Mouse (Mus musculus): Measurements from ENCODE around the gene Sorcs1. TPM values are rescaled to one million over a fixed set of nuclear protein-coding genes. Genes with fewer than 3 reads are reported as not detected.

Sorcs1 gene
- polyA plus RNA-seq, 1 experiment, result not detected

GRCm38 (mm10) chr19:50597300-50597699, 81.1 kb downstream of the Sorcs1 start:
- no peaks in the 10 kb centered on the region for H3K4me1 ChIP-seq (ENCODE audit: control insufficient read depth, insufficient read depth, low read length)
- no peaks in the 10 kb centered on the region for H3K36me3 ChIP-seq (ENCODE audit: control insufficient read depth, insufficient read depth, low read length, poor library complexity, severe bottlenecking)
- H3K27ac ChIP-seq (ENCODE audit: insufficient read depth, low read length), result no peak overlapping the region
- H3K4me3 ChIP-seq (ENCODE audit: low read depth, low read length), result no peak overlapping the region
- TF ChIP-seq EP300 (IDR thresholded peaks at IDR 0.05; ENCODE audit: insufficient read depth, low read depth, low read length), result no peak
- TF ChIP-seq CTCF (IDR thresholded peaks at IDR 0.05; ENCODE audit: low read depth, low read length), result no peak
- no peak for TF ChIP-seq POLR2A (IDR thresholded peaks at IDR 0.05; ENCODE audit: insufficient read depth, low read length)
- no peak overlapping the region for H3K9ac ChIP-seq (ENCODE audit: low read depth, poor library complexity, severe bottlenecking)
- H3K9me3 ChIP-seq (replicated peaks; ENCODE audit: control insufficient read depth, insufficient read depth, low read length, poor library complexity, severe bottlenecking), result no peaks in the 10 kb centered on the region
- no peaks in the 10 kb centered on the region for H3K27me3 ChIP-seq (ENCODE audit: control insufficient read depth, insufficient read depth, low read length, poor library complexity, severe bottlenecking)

GRCm38 (mm10) chr19:50586182-50586581, 92.3 kb downstream of the Sorcs1 start:
- Histone ChIP-seq H3K36me3 (ENCODE audit: control insufficient read depth, insufficient read depth, low read length, poor library complexity, severe bottlenecking) (no peaks in the 10 kb centered on the region), H3K27ac (ENCODE audit: insufficient read depth, low read length) (no peak overlapping the region), H3K9ac (ENCODE audit: low read depth, poor library complexity, severe bottlenecking) (no peak overlapping the region), H3K4me3 (ENCODE audit: low read depth, low read length) (no peak overlapping the region), H3K4me1 (ENCODE audit: control insufficient read depth, insufficient read depth, low read length) (no peaks in the 10 kb centered on the region), H3K9me3 (replicated peaks; ENCODE audit: control insufficient read depth, insufficient read depth, low read length, poor library complexity, severe bottlenecking) (no peaks in the 10 kb centered on the region), H3K27me3 (ENCODE audit: control insufficient read depth, insufficient read depth, low read length, poor library complexity, severe bottlenecking) (no peaks in the 10 kb centered on the region)
- TF ChIP-seq CTCF (IDR thresholded peaks at IDR 0.05; ENCODE audit: low read depth, low read length) (no peak), EP300 (IDR thresholded peaks at IDR 0.05; ENCODE audit: insufficient read depth, low read depth, low read length) (no peak), POLR2A (IDR thresholded peaks at IDR 0.05; ENCODE audit: insufficient read depth, low read length) (no peak)

- Histone ChIP-seq H3K36me3 (ENCODE audit: control insufficient read depth, insufficient read depth, low read length, poor library complexity, severe bottlenecking) (no peaks in the 10 kb centered on the region), H3K4me1 (ENCODE audit: control insufficient read depth, insufficient read depth, low read length) (no peaks in the 10 kb centered on the region), H3K4me3 (ENCODE audit: low read depth, low read length) (no peak overlapping the region), H3K9me3 (replicated peaks; ENCODE audit: control insufficient read depth, insufficient read depth, low read length, poor library complexity, severe bottlenecking) (no peaks in the 10 kb centered on the region), H3K9ac (ENCODE audit: low read depth, poor library complexity, severe bottlenecking) (no peak overlapping the region), H3K27ac (ENCODE audit: insufficient read depth, low read length) (no peak overlapping the region), H3K27me3 (ENCODE audit: control insufficient read depth, insufficient read depth, low read length, poor library complexity, severe bottlenecking) (no peaks in the 10 kb centered on the region)
- TF ChIP-seq POLR2A (IDR thresholded peaks at IDR 0.05; ENCODE audit: insufficient read depth, low read length) (no peak), CTCF (IDR thresholded peaks at IDR 0.05; ENCODE audit: low read depth, low read length) (no peak)
Measured at GRCm38 (mm10) chr19:50582952-50583351, 95.5 kb downstream of the Sorcs1 start.

GRCm38 (mm10) chr19:50569669-50570195, 108.7 kb downstream of the Sorcs1 start:
- no peaks in the 10 kb centered on the region for H3K9me3 ChIP-seq (replicated peaks; ENCODE audit: control insufficient read depth, insufficient read depth, low read length, poor library complexity, severe bottlenecking)
- H3K27me3 ChIP-seq (ENCODE audit: control insufficient read depth, insufficient read depth, low read length, poor library complexity, severe bottlenecking), result no peaks in the 10 kb centered on the region

GRCm38 (mm10) chr19:50566306-50566705, 112.1 kb downstream of the Sorcs1 start:
- no peaks in the 10 kb centered on the region for H3K4me1 ChIP-seq (ENCODE audit: control insufficient read depth, insufficient read depth, low read length)
- no peak overlapping the region for H3K27ac ChIP-seq (ENCODE audit: insufficient read depth, low read length)
- no peak overlapping the region for H3K4me3 ChIP-seq (ENCODE audit: low read depth, low read length)
- TF ChIP-seq EP300 (IDR thresholded peaks at IDR 0.05; ENCODE audit: insufficient read depth, low read depth, low read length) (no peak), POLR2A (IDR thresholded peaks at IDR 0.05; ENCODE audit: insufficient read depth, low read length) (no peak), CTCF (IDR thresholded peaks at IDR 0.05; ENCODE audit: low read depth, low read length) (no peak)
- no peaks in the 10 kb centered on the region for H3K36me3 ChIP-seq (ENCODE audit: control insufficient read depth, insufficient read depth, low read length, poor library complexity, severe bottlenecking)
- H3K9ac ChIP-seq (ENCODE audit: low read depth, poor library complexity, severe bottlenecking), result no peak overlapping the region
- H3K27me3 ChIP-seq (ENCODE audit: control insufficient read depth, insufficient read depth, low read length, poor library complexity, severe bottlenecking), result no peaks in the 10 kb centered on the region
- H3K9me3 ChIP-seq (replicated peaks; ENCODE audit: control insufficient read depth, insufficient read depth, low read length, poor library complexity, severe bottlenecking), result no peaks in the 10 kb centered on the region

More at GRCm38 (mm10) chr19:50569669-50570195, 108.7 kb downstream of the Sorcs1 start:
- H3K9ac ChIP-seq (ENCODE audit: low read depth, poor library complexity, severe bottlenecking), result no peak overlapping the region
- no peak overlapping the region for H3K27ac ChIP-seq (ENCODE audit: insufficient read depth, low read length)
- no peaks in the 10 kb centered on the region for H3K36me3 ChIP-seq (ENCODE audit: control insufficient read depth, insufficient read depth, low read length, poor library complexity, severe bottlenecking)
- H3K4me3 ChIP-seq (ENCODE audit: low read depth, low read length), result no peak overlapping the region
- TF ChIP-seq POLR2A (IDR thresholded peaks at IDR 0.05; ENCODE audit: insufficient read depth, low read length), result no peak
- no peak for TF ChIP-seq EP300 (IDR thresholded peaks at IDR 0.05; ENCODE audit: insufficient read depth, low read depth, low read length)
- TF ChIP-seq CTCF (IDR thresholded peaks at IDR 0.05; ENCODE audit: low read depth, low read length), result no peak
- no peaks in the 10 kb centered on the region for H3K4me1 ChIP-seq (ENCODE audit: control insufficient read depth, insufficient read depth, low read length)

GRCm38 (mm10) chr19:50558771-50559170, 119.7 kb downstream of the Sorcs1 start:
- TF ChIP-seq CTCF (IDR thresholded peaks at IDR 0.05; ENCODE audit: low read depth, low read length), result no peak
- no peak for TF ChIP-seq POLR2A (IDR thresholded peaks at IDR 0.05; ENCODE audit: insufficient read depth, low read length)
- TF ChIP-seq EP300 (IDR thresholded peaks at IDR 0.05; ENCODE audit: insufficient read depth, low read depth, low read length), result no peak
- Histone ChIP-seq H3K27me3 (ENCODE audit: control insufficient read depth, insufficient read depth, low read length, poor library complexity, severe bottlenecking) (no peaks in the 10 kb centered on the region), H3K27ac (ENCODE audit: insufficient read depth, low read length) (no peak overlapping the region), H3K9ac (ENCODE audit: low read depth, poor library complexity, severe bottlenecking) (no peak overlapping the region), H3K4me3 (ENCODE audit: low read depth, low read length) (no peak overlapping the region), H3K9me3 (replicated peaks; ENCODE audit: control insufficient read depth, insufficient read depth, low read length, poor library complexity, severe bottlenecking) (no peaks in the 10 kb centered on the region), H3K36me3 (ENCODE audit: control insufficient read depth, insufficient read depth, low read length, poor library complexity, severe bottlenecking) (no peaks in the 10 kb centered on the region), H3K4me1 (ENCODE audit: control insufficient read depth, insufficient read depth, low read length) (no peaks in the 10 kb centered on the region)
